Mouse (Mus musculus) midbrain, embryonic 15.5 days (tissue): ENCODE measurements at regions not wholly inside any gene's neighbourhood (a gene's known extent, or its start where the extent isn't known, plus 50 kb on each side); places are given as distances from the start of the nearest gene placed in this dataset.
"Not testable (repeated sequence)": the region's sequence is repeated elsewhere in the genome, so short reads cannot be mapped to it uniquely, and the experiment has no call there.

Experiments
- ATAC-seq: fragments of 200-750 bp; cut with Nextera tagmentation; replicated peaks from 2 replicates; pipeline ENCODE4 v1.8.0; 2017; ENCODE audit warnings: moderate TSS enrichment
- H3K27ac ChIP-seq: fragments of 300-500 bp; sonication (generic); 2 replicates; pipeline ENCODE4 v1.5.1; 2015; ENCODE audit warnings: mild to moderate bottlenecking, inconsistent platforms
- H3K27me3 ChIP-seq: fragments of 300-500 bp; sonication (generic); replicated peaks from 2 replicates; pipeline ENCODE4 v1.6.1; 2015; ENCODE audit warnings: inconsistent platforms
- H3K36me3 ChIP-seq: fragments of 300-500 bp; sonication (generic); replicated peaks from 2 replicates; pipeline ENCODE4 v1.6.1; 2015; ENCODE audit warnings: inconsistent platforms
- H3K4me1 ChIP-seq: fragments of 300-500 bp; sonication (generic); 2 replicates; pipeline ENCODE4 v1.6.1; 2015; ENCODE audit warnings: inconsistent platforms
- H3K4me2 ChIP-seq: fragments of 300-500 bp; sonication (generic); 2 replicates; pipeline ENCODE4 v1.6.1; 2015; ENCODE audit warnings: inconsistent platforms, mild to moderate bottlenecking, moderate library complexity
- H3K4me3 ChIP-seq: fragments of 300-500 bp; sonication (generic); 2 replicates; pipeline ENCODE4 v1.5.1; 2015; ENCODE audit warnings: mild to moderate bottlenecking, inconsistent platforms
- H3K9ac ChIP-seq: fragments of 300-500 bp; sonication (generic); 2 replicates; pipeline ENCODE4 v1.6.1; 2015; ENCODE audit warnings: mild to moderate bottlenecking, inconsistent platforms
- H3K9me3 ChIP-seq: fragments of 300-500 bp; sonication (generic); 2 replicates; pipeline ENCODE4 v1.6.1; 2016; ENCODE audit warnings: inconsistent platforms
- WGBS: fragments of 180-500 bp; shearing (Covaris S2); methylation state at CpG from one replicate; pipeline ENCODE4 v1.1.7; 2015; ENCODE audit warnings: mixed read lengths; 5-methylcytosine and 5-hydroxymethylcytosine counted together

DNA sequence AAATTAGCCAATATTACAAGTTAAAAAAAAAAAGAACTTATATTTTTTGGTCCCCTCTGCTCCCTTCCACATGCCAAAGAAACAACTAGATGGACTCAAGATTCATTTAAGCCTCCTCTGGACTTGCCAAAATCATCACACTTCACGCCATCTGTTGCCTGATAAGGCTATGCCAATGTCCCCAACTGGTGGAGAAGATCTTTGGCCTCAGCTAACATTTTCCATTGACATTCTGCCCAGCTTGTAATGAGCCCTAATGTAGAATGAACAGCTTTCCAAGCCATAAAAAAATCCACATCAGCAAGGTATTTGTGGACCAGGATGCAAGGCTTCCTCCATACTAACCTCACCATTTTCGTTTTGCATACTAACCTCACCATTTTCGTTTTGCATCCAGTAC lies 531.2 kb downstream of the Synb start:
- 85% methylated on average over 3 of the region's 3 CpGs for WGBS
- no peaks in the 10 kb centered on the region for H3K9me3 ChIP-seq
- no peak overlapping the region for H3K4me2 ChIP-seq
- H3K9ac ChIP-seq = no peak overlapping the region
- H3K4me3 ChIP-seq = no peak overlapping the region
- H3K36me3 ChIP-seq = no peaks in the 10 kb centered on the region
- no peak overlapping the region for H3K27ac ChIP-seq
- no peaks in the 10 kb centered on the region for H3K4me1 ChIP-seq
- no peaks in the 10 kb centered on the region for H3K27me3 ChIP-seq
- no peak for ATAC-seq

GRCm38 (mm10) chr14:68744661-68745060 lies 549.4 kb downstream of the Synb start:
- H3K4me3 ChIP-seq = no peak overlapping the region
- H3K27ac ChIP-seq = no peak overlapping the region
- H3K9me3 ChIP-seq = no peaks in the 10 kb centered on the region
- no peaks in the 10 kb centered on the region for H3K36me3 ChIP-seq
- no peak for ATAC-seq
- 70% methylated on average over 2 of the region's 2 CpGs for WGBS
- no peaks in the 10 kb centered on the region for H3K27me3 ChIP-seq
- H3K9ac ChIP-seq = no peak overlapping the region
- no peaks in the 10 kb centered on the region for H3K4me1 ChIP-seq
- no peak overlapping the region for H3K4me2 ChIP-seq

DNA sequence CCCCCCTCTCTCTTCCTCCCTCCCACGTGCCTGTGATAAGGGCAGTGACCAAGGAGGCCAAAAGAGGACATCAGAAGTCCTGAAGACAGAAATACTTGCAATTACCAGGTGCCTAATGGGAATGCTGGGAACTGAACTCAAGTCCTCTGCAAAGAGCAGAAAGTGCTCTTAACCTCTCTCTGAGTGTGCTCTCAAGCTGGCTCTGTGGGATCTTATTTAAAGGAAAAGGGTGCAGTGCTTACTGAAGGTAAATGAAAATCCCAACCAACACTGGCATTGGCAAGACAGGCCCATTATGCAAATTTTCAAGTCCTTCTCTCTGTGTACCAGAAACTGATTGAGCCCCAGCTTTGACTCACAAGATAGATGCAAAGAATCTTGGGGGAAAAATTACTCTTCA lies 555.6 kb downstream of the Synb start:
- Histone ChIP-seq H3K27me3 (no peaks in the 10 kb centered on the region), H3K27ac (no peak overlapping the region), H3K4me1 (no peaks in the 10 kb centered on the region), H3K4me3 (no peak overlapping the region), H3K9ac (no peak overlapping the region), H3K4me2 (no peak overlapping the region), H3K9me3 (no peaks in the 10 kb centered on the region), H3K36me3 (no peaks in the 10 kb centered on the region)
- no CpG with 5 or more reads among the region's 1 CpGs for WGBS
- no peak for ATAC-seq

DNA sequence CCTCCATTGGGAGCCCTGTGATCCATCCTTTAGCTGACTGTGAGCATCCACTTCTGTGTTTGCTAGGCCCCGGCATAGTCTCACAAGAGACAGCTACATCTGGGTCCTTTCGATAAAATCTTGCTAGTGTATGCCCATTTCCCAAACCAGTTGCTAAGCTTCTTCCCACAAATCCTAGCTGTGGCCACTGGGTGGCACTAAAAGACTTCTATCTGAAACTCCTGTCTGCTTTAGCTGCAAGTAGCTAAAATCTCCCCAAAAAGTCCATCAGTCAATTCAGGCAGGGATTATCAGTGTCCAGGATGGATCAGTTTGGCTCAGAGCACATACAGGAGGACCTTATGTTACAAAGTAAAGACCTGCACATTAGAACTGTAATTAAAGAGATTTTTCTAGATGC lies 558.3 kb downstream of the Synb start:
- 56% methylated on average over 2 of the region's 2 CpGs for WGBS
- not testable (repeated sequence) for ATAC-seq, H3K9ac ChIP-seq, H3K36me3 ChIP-seq, H3K4me3 ChIP-seq, H3K9me3 ChIP-seq, H3K4me1 ChIP-seq, H3K27me3 ChIP-seq, H3K27ac ChIP-seq, H3K4me2 ChIP-seq

DNA sequence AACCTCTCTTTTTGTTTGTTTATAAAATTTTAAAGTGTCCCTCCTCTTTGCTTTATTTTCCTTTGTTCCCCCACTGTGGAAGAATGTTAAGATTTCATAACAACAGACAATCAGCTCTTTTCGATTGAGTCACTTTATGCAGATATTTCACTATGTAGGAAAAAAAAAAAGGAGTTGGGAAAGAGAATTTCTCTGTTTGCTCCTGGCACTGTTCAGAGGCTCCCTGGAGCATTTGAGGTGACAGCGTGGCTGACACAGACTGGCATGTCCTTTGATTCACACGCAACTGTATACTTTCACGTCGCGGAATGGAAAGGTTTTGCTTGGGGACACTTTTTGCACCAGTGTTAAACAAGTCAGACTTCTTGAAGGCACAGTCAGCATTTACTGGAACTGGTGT lies 572.9 kb downstream of the Synb start:
- no peaks in the 10 kb centered on the region for H3K27me3 ChIP-seq
- H3K9me3 ChIP-seq = no peaks in the 10 kb centered on the region
- H3K4me1 ChIP-seq = no peaks in the 10 kb centered on the region
- no peaks in the 10 kb centered on the region for H3K36me3 ChIP-seq
- 49% methylated on average over 6 of the region's 6 CpGs for WGBS
- H3K9ac ChIP-seq = no peak overlapping the region
- ATAC-seq = no peak
- no peak overlapping the region for H3K4me3 ChIP-seq
- no peak overlapping the region for H3K27ac ChIP-seq
- H3K4me2 ChIP-seq = no peak overlapping the region

DNA sequence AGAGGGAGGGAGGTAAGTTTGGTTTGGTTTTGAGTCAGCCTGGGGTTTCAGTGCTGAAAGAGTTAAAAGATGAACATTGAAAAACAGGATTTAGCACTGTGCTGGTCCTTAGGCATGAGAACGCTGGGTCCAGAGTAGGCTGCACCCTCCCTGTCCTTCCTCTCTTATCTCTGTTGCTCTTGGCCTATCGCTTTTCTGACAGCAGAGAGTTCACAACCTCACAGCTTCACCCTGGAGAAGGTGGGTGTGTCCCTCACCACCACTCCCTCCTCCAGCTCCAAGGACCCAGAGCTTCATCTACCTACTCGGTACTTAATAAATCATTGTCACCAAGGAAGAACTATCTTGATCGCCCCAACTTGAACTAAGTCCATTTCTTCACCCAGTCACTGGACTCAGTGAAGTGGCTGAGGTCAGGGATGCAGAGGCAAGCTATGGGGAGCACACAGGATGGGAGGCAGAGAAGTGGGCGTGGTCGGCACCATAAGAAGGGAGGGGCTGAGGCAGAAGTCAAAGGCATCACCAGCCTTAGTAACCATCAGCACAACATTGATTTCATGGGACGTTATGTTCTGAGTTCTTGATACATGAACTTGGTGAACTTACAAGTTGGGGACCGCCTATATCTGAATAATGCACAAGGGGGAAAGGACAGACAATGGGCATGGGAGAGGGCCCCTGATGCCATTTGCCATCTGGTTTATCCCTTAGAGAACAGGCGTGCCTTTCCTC lies 574.5 kb downstream of the Synb start:
- no peak for ATAC-seq
- no peak overlapping the region for H3K9ac ChIP-seq
- no peak overlapping the region for H3K27ac ChIP-seq
- H3K4me1 ChIP-seq = no peaks in the 10 kb centered on the region
- no peak overlapping the region for H3K4me3 ChIP-seq
- no peaks in the 10 kb centered on the region for H3K9me3 ChIP-seq
- H3K27me3 ChIP-seq = no peaks in the 10 kb centered on the region
- no peaks in the 10 kb centered on the region for H3K36me3 ChIP-seq
- H3K4me2 ChIP-seq = no peak overlapping the region
- 86% methylated on average over 9 of the region's 9 CpGs for WGBS

GRCm38 (mm10) chr14:68718846-68719245 lies 575.3 kb downstream of the Synb start:
- Histone ChIP-seq H3K9me3 (no peaks in the 10 kb centered on the region), H3K36me3 (no peaks in the 10 kb centered on the region), H3K4me1 (no peaks in the 10 kb centered on the region), H3K27ac (no peak overlapping the region), H3K4me2 (no peak overlapping the region), H3K9ac (no peak overlapping the region), H3K4me3 (no peak overlapping the region), H3K27me3 (no peaks in the 10 kb centered on the region)
- 92% methylated on average over 6 of the region's 6 CpGs for WGBS
- ATAC-seq = no peak
